Mouse (Mus musculus): ENCODE data around the gene Itpkb. TPM values are rescaled to one million over a fixed set of nuclear protein-coding genes. Genes with fewer than 3 reads are reported as not detected.

Gene Itpkb
- 14.6 TPM for polyA plus RNA-seq (2015; fragmentation: Illumina TruSeq; extraction: RNeasy Lipid Tissue Mini Kit (QIAGEN cat#74804); ENCODE audit: insufficient read depth, low read depth, low replicate concordance)

GRCm38 (mm10) chr1:180330145-180330706 is at the start of gene Itpkb:
Itpkb (plus strand) TSS chr1:180330485.

Other genes starting within 250 kb of the Itpkb start
- gene Coq8a, start 130.9 kb upstream of the Itpkb start, polyA plus RNA-seq (2015; fragmentation: Illumina TruSeq; extraction: RNeasy Lipid Tissue Mini Kit (QIAGEN cat#74804); ENCODE audit: insufficient read depth, low read depth, low replicate concordance): 11.7 TPM
- 21.3 TPM for gene Psen2, start 67.0 kb upstream of the Itpkb start, polyA plus RNA-seq (2015; fragmentation: Illumina TruSeq; extraction: RNeasy Lipid Tissue Mini Kit (QIAGEN cat#74804); ENCODE audit: insufficient read depth, low read depth, low replicate concordance)
- gene Stum, start 153.0 kb downstream of the Itpkb start, polyA plus RNA-seq (2015; fragmentation: Illumina TruSeq; extraction: RNeasy Lipid Tissue Mini Kit (QIAGEN cat#74804); ENCODE audit: insufficient read depth, low read depth, low replicate concordance): 1.4 TPM
- 17.5 TPM for gene Parp1, start 238.4 kb downstream of the Itpkb start, polyA plus RNA-seq (2015; fragmentation: Illumina TruSeq; extraction: RNeasy Lipid Tissue Mini Kit (QIAGEN cat#74804); ENCODE audit: insufficient read depth, low read depth, low replicate concordance)